Mouse (Mus musculus) heart, postnatal 25 days (tissue): Measurements from ENCODE around the gene Inpp5d. TPM values are rescaled to one million over a fixed set of nuclear protein-coding genes. Genes with fewer than 3 reads are reported as not detected.

Source experiments
- DNase-seq: peaks from one replicate; pipeline ENCODE4 v3.0.0; 2022; ENCODE audit warnings: low spot score
- intact Hi-C: fragments of 180-260 bp; cut with DNase I; formaldehyde crosslinking; loops from one replicate; pipeline ENCODE4 v1.15.1; 2025
- total RNA-seq, 2 experiments: library from RNA; stranded (reverse); gene quantifications; 2 replicates each; pipeline ENCODE4 v1.2.3; 2021

Gene Inpp5d
- total RNA-seq: 10 to 100 TPM; 10.4 to 12.5 TPM

DNA sequence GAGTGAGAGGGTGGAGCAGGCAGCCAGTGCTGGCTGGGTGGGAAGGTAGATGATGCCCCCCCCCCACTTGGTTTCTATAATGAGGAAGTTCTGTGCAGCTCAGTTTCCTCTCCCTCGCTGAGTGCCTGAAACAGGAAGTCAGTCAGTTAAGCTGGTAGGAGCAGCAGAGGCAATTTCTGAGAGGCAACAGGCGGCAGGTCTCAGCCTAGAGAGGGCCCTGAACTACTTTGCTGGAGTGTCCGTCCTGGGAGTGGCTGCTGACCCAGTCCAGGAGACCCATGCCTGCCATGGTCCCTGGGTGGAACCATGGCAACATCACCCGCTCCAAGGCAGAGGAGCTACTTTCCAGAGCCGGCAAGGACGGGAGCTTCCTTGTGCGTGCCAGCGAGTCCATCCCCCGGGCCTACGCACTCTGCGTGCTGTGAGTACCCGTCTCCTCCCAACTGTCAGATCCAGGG, at the start of gene Inpp5d:
Inpp5d (plus strand) TSS at position 102 of the 458 bp plus-strand sequence.
- DNase-seq: no peak

DNA sequence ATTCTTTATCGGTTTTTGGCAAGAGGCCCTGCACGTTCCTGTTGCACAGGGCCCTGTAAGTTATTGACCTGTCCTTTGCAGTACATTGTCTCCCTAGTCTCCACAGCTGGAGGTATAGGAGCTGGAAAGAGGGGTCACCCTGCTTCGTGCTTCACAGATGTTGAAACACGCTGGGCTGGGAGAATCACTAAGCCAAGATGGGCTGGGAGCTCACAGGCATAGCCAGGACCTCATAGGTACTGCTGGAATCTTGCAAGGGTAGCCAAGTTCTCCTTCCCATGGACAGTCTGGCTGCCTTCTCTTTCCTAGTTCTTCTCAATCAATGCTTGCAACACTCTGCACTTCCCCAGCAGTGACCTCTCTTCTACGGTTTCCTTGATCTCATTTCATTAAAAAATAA, 46.9 kb upstream of the Inpp5d start:
- intact Hi-C loops: no loop called here
- no peak for DNase-seq

More for the DNA sequence above, at the start of gene Inpp5d:
- intact Hi-C loops: loop anchor here (5.0 kb wide), 1 partner anchor 42 kb away; no protein-coding TSS in a partner anchor

DNA sequence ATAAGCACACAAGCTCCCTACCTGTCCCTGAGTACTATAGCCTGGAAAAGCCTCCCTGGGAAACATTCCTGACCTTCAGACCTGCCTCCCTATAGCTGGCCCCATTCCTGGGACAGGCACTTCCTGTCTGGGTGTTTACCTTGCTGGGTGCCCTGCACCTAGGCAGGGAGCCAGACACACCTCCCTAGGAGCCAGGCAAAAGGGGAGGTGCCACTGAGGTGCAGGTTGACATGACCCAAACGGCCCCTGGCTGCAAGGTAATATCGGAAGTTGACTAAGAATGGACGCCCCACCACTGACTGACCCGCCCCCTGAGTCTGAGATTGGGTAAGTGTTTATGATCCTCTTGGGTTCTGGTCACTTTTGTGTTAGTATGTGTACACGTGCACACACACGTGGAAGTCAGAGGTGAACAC, 46.3 kb upstream of the Inpp5d start, which contains the start of gene Ngef:
Ngef (minus strand) TSS at position 71 of the 416 bp plus-strand sequence.
- DNase-seq: no peak
- intact Hi-C loops: no loop called here

DNA sequence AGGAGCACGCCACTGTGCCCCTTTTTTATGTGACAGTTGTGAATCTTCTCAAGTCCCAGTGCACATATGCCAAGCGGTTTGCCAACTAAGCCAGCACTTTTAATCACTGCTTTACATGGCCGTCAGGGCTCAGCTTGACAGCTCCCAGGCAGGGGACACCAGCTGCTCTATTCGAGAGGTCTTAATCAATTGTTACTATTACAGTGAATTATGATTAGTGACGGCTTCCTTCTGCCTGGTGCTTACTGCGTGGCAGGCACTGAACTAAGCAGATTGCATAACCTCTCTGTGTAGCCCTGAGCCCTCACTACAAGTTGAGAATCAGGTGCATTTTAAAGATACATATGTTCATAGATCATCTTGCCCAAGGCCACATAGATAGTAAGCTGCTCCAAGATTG, 45.8 kb upstream of the Inpp5d start:
- intact Hi-C loops: no loop called here

DNA sequence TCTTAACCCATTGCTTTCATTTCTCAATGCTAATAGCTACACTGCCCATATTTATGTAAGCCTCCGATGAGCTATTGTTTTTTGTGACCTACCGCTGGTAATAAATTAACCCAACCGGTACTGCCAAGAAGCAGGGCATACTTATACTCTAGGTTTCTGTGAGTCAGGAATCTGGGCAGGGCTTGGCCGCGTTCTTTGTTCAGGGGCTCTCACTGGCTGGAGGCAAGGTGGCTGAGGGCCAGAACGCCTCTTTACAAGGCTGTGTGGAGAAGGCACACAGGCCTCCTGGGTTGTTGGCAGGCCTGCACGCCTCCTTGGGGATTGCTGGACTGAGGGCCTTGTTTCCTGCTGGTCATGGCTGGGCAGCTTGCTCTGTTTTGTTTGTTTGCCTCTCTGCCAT, 45.3 kb upstream of the Inpp5d start:
- no peak for DNase-seq

More for the DNA sequence above, 45.8 kb upstream of the Inpp5d start:
- no peak for DNase-seq

DNA sequence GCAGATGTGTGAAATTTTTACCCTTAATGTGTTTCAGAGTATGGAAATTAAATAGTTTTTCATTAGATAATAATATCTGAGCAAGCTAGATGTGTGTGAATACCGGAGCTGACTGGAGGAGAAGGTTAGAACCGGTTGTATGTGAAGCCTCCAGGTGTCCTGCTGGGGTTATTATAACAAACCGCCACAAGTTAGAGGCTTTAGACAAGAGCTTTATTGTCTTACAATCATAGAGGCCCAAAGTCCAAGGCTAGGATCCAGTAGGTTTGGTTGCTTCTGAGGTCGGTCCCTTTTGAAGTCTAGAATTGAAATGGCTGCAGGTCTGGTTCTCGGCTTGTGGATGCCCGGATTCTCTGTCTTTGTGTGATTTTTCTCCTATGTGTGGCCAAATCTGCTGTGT, 41.1 kb upstream of the Inpp5d start:
- intact Hi-C loops: no loop called here
- no peak for DNase-seq

More for the DNA sequence above, 45.3 kb upstream of the Inpp5d start:
- intact Hi-C loops: no loop called here

DNA sequence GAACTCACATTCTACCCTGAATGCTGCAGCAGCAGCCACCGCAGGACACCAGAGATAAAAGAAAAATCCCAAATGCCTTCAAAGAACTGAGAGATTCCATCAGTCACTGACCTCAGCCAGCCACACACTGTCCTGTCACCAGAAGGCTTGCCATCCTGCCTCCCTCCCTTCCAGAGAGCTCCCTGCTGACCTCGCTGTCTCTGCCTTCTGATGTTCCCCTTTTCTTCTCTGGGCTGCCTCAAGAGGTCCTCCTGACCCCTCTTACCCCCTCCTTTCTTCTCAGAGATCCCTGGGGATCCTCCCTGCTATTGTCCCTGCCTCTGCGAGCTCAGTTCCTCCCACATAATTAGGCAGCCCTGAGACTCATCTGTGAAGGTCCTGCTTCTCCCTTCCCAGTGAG, 39.3 kb upstream of the Inpp5d start:
- intact Hi-C loops: loop anchor here (2.0 kb wide), 1 partner anchor 22 kb away; no protein-coding TSS in a partner anchor
- no peak for DNase-seq

DNA sequence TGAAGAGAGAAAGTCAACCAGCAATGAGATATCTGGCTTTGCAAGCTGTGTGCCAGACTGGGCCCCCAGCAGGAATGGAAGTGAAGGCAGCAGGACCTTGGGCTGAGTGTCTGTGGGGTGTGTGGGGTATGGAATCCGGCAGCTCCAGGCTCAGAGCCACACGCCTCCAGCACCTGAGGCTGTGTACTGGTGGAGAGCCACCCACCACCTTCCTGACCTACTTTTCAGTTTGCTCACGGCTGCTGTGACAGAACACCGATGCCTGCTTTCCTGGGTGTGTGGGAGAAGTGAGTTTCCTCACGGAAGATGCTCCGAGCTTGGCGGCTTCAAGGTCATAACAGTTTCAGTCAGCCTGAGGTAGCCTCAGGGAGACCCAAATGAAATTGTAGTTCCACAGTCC, 30.9 kb upstream of the Inpp5d start:
- no peak for DNase-seq
- intact Hi-C loops: no loop called here

DNA sequence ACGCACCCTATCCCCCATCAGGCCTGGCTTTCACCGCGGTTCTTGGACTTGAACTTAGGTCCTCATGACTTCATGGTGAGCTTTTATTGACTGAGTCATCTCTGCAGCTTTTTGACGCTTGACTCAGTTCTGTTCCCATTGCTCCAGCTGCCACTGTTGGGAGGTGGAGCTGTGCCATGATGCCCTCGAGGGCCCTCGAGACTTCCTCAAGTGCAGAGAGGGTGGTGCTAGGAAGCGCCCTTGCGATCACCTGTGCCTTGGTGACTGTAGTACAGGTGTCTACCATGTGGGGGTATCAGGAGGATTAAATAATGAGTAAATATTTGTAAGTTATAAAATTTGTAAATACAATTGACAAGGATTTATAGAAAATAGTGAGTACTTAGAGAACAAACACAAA, 30.1 kb upstream of the Inpp5d start:
- DNase-seq: no peak
- intact Hi-C loops: no loop called here

DNA sequence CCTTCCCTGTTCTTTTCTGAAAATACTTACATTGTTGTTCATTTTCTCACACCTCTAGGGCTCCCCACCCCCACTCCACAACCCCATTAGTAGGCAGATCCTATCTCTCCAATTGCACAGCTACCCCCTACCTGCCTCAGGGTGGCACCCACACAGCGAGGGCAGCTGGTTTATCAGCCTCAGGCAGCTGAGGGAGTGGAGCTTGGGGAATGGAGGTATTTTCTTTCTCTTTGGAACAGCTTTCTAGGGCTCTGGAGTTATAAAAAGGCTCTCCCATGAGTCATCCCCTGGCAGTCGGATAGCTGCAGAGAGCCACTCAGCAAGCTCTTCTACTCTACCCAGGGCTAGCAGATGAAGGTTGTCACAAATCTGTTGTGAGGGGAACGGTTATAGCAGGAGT, 25.9 kb upstream of the Inpp5d start:
- no peak for DNase-seq
- intact Hi-C loops: no loop called here

DNA sequence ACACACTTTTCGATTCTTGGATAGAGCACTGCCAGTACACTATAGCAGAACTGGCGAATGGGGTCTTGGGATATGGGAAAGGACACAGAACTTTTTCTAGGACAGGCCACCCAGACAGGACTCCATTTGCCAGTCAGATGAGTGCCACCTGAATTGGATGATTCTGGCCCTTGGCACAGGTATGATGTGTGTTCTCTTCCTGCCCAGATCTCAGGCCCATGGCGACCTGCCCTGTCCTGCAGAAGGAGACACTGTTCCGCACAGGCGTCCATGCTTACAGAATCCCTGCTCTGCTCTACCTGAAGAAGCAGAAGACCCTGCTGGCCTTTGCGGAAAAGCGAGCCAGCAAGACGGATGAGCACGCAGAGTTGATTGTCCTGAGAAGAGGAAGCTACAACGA, 25.4 kb upstream of the Inpp5d start:
- intact Hi-C loops: no loop called here
- no peak for DNase-seq

DNA sequence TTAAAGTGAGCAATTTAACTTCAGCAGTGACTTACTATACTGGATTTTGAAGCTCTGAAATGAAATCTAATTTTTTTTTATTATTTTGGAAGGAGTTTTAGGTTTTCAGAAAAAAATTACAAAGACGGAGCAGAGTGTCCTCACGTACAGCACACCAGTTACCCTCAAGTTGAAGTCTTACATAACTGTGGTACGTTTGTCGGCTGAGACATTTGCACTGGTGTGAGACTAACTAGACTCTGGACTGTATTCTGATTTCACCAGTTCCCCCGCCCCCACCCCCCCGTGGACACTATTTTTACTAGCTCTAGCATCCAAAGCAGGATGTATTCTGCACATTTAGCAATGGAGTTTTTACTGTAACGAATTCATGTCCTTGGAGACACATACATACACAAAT, 19.6 kb upstream of the Inpp5d start:
- no peak for DNase-seq
- intact Hi-C loops: no loop called here

DNA sequence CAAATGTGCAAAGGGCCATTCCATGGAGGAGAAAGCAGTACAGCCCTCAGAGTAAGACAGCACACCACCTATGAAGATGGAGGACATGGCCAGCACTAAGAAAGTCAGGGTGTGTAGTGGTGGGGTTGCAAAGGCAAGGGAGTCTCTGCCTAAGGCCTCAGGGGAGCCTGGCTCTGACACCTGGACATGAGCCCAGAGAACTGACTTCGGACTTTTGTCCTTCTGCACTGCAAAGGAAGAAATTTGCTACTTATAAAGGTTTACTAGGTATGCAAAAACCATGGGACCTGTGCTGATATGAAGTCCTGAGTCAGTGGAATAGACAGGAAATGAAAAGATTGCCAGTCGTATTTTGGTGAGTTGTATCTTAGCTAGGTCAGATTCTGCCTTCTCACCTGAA, 18.3 kb upstream of the Inpp5d start:
- intact Hi-C loops: loop anchor here (2.0 kb wide), 1 partner anchor 21 kb away; no protein-coding TSS in a partner anchor
- no peak for DNase-seq

DNA sequence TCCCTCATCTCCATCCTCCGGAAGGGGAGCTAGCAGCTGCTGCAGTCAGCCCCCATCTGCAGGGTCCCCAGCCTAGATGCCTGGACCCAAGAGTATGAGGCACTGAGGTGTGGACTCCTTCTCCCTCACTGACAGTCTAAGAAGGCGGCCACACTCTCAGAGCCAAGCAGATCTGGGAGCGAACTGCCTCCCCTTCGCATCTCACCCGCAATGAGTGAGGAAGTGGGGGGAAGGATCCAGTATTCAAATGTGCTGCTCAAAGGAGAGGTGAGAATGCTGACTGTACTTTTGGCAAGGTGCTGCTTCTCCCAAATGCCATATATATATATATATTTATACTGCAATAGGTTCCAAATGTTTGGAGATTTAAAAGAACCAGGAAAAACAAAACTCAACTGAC, 16.7 kb upstream of the Inpp5d start:
- intact Hi-C loops: loop anchor here (2.0 kb wide), 1 partner anchor 23 kb away; no protein-coding TSS in a partner anchor
- DNase-seq: no peak

DNA sequence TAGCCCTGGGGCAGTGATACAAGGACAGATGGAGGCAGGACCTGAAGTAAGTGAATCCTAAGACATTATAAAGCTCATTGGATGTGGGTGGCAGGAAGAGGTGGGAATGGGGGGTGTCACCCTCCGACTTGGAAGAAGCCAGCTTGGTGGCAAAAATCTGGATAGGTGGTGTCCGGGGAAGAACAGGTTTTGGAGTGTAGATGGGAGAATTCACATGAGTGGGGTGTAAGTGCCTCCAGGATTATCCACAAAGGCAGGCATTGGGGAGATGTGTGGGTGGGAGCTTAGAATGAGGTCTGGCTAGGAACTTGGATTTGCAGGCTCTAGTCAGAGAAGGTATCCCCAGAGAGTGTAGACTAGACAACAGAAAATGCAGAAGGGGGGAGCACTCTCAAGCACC, 14.8 kb upstream of the Inpp5d start:
- DNase-seq: no peak
- intact Hi-C loops: loop anchor here (5.0 kb wide), 2 partner anchors 138 to 153 kb away; no protein-coding TSS in a partner anchor

DNA sequence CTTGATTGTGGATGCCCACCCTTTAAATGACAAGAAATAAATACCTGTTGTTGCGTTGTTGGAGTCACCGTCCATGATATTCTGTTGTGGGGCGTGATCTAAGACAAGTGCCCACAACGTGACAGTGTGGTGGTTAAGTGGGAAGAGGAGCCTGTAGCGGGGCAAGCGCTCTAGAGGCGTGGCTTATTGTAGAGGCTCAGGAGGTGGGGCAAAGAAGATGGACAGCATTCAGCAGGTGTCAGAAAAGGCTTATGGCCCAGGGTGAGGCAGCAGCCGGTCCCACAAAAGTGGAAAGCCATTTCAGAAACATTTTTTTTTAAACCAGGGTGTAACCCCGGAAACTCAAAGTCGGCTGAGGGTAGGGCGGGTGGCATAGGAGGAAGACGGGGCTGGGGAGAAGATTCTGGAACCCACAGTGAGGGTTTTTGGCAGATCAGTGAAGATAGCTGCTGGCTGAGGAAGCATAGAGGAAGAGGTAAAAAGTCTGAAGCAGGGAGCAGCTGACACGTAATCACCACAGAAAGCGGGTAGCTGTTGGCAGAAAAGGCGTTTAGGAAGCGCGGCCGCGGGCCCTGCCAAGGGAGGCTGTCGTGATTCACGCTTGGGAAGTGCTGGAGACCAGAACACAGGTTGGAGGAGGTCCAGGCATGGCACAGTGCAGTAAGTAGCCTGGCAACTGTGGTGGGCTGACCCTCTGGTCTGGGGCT, 12.6 kb upstream of the Inpp5d start:
- peak; percentile 21 for DNase-seq
- intact Hi-C loops: loop anchor here (5.0 kb wide), 2 partner anchors 140 to 155 kb away; no protein-coding TSS in a partner anchor

DNA sequence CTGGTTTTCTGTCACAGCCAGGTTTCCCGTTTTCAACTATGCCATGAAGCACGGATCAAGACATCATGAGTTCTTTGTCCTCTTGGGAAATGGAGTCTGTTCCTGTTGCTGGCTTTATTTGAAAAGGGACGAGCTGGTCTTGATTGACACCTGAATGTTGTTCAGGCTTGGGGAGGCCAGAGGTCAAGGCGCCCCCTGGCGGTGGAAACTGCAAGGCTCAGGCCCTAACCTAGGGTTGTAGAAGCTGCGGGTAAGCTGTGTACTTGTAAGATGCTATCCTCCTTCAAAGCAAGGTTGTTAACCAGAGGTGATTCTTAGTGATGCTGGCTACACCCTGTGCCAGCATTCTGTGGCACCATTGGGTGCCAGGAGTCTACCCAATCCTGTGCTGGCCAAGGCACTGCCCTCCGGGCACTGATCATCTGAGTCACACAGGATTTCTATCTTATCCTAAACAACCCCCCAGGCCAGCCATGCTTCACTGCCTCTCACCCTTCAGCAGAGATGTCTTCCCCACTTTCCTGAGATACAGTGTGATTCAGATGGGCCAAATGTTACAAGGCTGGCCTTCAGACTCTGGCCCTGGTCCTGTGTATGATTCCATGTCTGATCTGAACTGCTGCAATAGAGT, 11.6 kb upstream of the Inpp5d start:
- no peak for DNase-seq
- intact Hi-C loops: loop anchor here (5.0 kb wide), 2 partner anchors 141 to 156 kb away; no protein-coding TSS in a partner anchor

DNA sequence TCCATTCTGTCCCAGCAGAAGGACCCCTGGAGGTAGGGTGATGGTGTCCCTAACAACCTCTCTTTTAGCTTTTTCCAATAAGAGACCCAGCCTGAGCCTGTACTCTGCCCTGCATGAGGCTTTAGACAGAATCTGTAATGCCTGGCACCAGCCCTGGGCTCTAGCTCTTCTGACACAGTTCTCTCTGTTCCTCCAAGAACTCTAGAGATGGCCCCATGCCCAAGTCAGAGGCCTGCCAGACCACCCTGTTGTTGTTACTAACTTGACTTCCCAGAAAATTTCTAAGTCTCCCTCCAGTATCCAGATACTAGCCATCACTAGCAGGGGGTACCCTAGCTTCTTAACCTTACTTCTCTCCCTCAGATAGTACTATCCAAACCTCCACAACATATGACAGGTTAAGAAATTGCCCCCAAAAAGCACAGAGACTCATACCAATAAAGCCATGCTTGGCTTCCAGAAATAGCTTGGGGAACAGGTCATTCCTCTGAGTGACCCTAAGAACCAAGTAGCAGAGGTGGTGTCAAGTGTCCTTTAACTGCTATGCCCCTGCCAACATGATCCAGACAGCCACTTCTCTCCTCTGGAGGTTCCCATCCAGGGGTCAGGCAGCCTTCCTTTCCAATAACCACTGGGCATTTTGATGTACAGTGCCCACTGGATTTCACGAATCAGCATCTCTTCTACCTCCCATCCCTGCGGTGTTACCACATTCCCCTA, 5.4 kb upstream of the Inpp5d start:
- DNase-seq: no peak
- intact Hi-C loops: no loop called here

DNA sequence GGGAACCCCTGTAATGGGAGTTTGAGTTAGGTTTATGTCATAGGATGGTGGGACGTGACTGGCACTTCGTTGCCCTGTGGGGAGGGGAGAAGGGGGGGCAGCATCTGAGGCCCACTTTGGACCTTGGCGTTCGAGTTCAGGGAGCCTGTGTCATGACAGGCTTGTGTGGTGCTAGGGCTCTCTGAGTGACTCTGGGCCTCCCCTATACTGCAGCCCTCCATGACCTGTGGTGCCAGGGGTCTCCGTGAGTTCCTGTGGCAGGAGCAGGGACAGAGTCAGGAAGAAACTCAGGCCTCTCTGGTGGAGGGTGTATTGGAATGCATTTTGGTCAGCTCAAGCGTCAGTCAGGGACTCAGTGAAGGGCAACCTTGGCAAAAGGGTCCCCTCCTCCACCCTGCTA, 581 bp downstream of the Inpp5d start:
- no peak for DNase-seq
- intact Hi-C loops: loop anchor here (5.0 kb wide), 1 partner anchor 42 kb away; no protein-coding TSS in a partner anchor

DNA sequence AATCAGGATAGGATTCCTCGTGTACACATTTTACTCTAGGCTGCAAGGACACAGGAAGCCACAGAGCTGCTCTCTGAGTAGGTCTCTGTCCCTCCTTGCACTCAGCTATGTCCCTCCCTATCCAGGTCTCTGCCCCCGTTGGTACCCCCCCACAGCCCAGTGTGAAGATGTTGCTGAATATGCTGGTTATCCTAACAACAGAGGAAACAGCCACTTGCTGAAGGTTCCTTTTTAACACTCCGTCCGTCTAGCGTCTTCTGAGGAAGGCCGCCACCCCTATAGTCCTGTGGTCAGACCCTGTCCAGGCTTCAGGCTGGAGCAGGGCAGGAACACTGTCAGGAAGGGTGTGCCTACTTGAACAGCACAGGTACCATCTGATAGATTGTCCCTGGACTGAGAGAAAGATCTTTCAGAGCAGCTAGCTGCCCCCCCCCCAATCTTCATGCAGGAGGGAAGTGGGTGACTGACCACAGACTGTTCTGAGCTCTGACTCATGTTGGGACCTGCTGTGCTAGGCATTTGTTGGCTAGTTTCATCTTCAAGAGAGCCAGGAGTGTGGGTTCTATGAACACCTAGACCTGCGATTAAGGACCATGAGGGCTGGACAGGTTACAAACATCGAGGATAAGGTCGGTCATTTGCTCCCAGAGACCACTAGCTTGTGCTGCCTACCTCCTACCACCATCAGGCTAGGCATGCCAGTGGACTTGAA, 1.2 kb downstream of the Inpp5d start:
- intact Hi-C loops: loop anchor here (5.0 kb wide), 1 partner anchor 41 kb away; no protein-coding TSS in a partner anchor
- no peak for DNase-seq
